Mouse (Mus musculus) neural tube, embryonic 10.5 days (tissue): ENCODE data around the gene Serpina3a.

Experiments
- DNase-seq: peaks from one replicate; pipeline ENCODE4 v3.0.0-alpha.2; 2017; ENCODE audit warnings: low spot score; ENCODE audit errors: extremely low spot score

Gene Serpina3a

GRCm38 (mm10) chr12:104142427-104142826 lies 29.9 kb downstream of the Serpina3a start:
- DNase-seq = no peak

DNA sequence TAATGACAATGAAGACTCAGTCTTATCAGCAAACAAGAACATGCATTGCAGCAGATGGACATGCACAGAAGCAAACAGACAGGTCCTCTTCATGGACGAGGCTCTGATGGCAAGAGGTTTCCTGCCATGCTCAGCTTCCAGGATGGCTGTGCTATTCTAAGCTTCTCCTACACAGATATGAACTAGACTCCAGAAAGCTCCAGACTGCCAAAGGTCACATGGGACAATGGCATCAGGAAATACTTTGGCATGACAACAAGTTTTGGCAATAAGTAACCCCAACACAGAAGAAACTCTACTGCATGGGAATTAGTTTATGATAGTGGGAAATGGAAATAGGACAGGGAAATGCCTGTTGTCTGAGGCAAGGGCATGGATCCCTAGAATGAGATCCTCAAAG lies 30.8 kb downstream of the Serpina3a start:
- peak; percentile 1 for DNase-seq

- DNase-seq = no peak
Observed at GRCm38 (mm10) chr12:104145571-104145970, 33.0 kb downstream of the Serpina3a start.

DNA sequence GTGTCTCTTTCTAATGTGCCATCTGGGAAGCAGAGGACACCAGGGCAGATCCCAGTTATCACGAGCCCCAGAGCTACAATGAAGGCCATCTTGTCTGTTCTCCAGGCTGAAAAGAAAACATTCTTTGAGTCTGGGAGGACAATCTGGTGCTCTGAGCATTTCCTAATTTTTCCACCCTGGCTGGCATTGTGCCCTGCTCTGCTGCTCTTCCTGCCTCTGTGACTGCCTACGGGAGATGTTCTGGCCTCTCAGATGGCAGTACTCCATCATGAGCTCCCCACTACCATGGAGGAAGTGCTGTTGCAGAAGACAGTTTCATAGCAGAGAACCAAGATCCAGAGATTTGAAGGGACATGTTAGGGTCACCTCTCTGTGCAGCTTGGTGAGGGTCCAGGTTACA lies 39.5 kb downstream of the Serpina3a start:
- no peak for DNase-seq

- peak; percentile 5 for DNase-seq
Observed at GRCm38 (mm10) chr12:104153041-104153645, 40.6 kb downstream of the Serpina3a start.

- peak; percentile 8 for DNase-seq
Observed at GRCm38 (mm10) chr12:104153656-104154055, 41.1 kb downstream of the Serpina3a start, which contains the start of gene Serpina3c. Gene Serpina3c, minus strand, starts transcription at chr12:104153870.
